Mouse (Mus musculus): ENCODE data around the gene Cks1b. TPM values are rescaled to one million over a fixed set of nuclear protein-coding genes. Genes with fewer than 3 reads are reported as not detected.

The Cks1b gene
- 2.8 TPM for total RNA-seq (2023)

GRCm38 (mm10) chr3:89418170-89418860 is at the start of gene Cks1b, which contains the start of gene Shc1:
Gene Cks1b (minus strand): TSS chr3:89418383.
Gene Shc1 (plus strand): TSS chr3:89418443.

GRCm38 (mm10) chr3:89454401-89455177 is 36.4 kb upstream of the Cks1b start, which contains the start of gene Pmvk:
Gene Pmvk (plus strand): TSS chr3:89454541.

GRCm38 (mm10) chr3:89436176-89437113 is 18.3 kb upstream of the Cks1b start, which contains the start of gene Pbxip1:
Gene Pbxip1 (plus strand): TSS chr3:89436706.

GRCm38 (mm10) chr3:89430171-89431159 is 12.3 kb upstream of the Cks1b start, which contains the start of gene Pygo2:
Gene Pygo2 (plus strand): TSS chr3:89430214.

GRCm38 (mm10) chr3:89411490-89412393 is 6.4 kb downstream of the Cks1b start, which contains the start of gene Flad1:
Gene Flad1 (minus strand): TSS chr3:89411870.

GRCm38 (mm10) chr3:89402693-89403092 is 15.5 kb downstream of the Cks1b start, which contains the start of gene Lenep:
Gene Lenep (minus strand): TSS chr3:89402793.

GRCm38 (mm10) chr3:89394006-89394893 is 23.9 kb downstream of the Cks1b start, which contains the start of gene Zbtb7b:
Gene Zbtb7b (minus strand): TSS chr3:89394776.

Other genes starting within 250 kb of the Cks1b start
- gene Scamp3, start 240.9 kb downstream of the Cks1b start, total RNA-seq (2023) = 152 TPM
- 176 TPM for gene Fam189b, start 235.2 kb downstream of the Cks1b start, total RNA-seq (2023)
- gene Gba, start 215.5 kb downstream of the Cks1b start, total RNA-seq (2023) = 67.9 TPM
- 6.5 TPM for gene Thbs3, start 203.2 kb downstream of the Cks1b start, total RNA-seq (2023)
- gene Mtx1, start 191.3 kb downstream of the Cks1b start, total RNA-seq (2023) = 193 TPM
- not detected for gene Muc1, start 189.3 kb downstream of the Cks1b start, total RNA-seq (2023)
- gene Krtcap2, start 172.4 kb downstream of the Cks1b start, total RNA-seq (2023) = 96.7 TPM
- gene Trim46, start 172.1 kb downstream of the Cks1b start, total RNA-seq (2023) = 1.5 TPM
- gene Dpm3, start 159.0 kb downstream of the Cks1b start, total RNA-seq (2023) = 72.2 TPM
- 126 TPM for gene Slc50a1, start 147.8 kb downstream of the Cks1b start, total RNA-seq (2023)
- gene Efna1, start 137.2 kb downstream of the Cks1b start, total RNA-seq (2023) = not detected
- not detected for gene Efna3, start 95.4 kb downstream of the Cks1b start, total RNA-seq (2023)
- gene Efna4, start 80.4 kb downstream of the Cks1b start, total RNA-seq (2023) = not detected
- 2.8 TPM for gene Adam15, start 68.4 kb downstream of the Cks1b start, total RNA-seq (2023)
- gene Dcst2, start 56.4 kb downstream of the Cks1b start, total RNA-seq (2023) = not detected
- gene Dcst1, start 53.1 kb downstream of the Cks1b start, total RNA-seq (2023) = not detected
- gene Zbtb7b, start 23.6 kb downstream of the Cks1b start, total RNA-seq (2023) = 6.8 TPM
- gene Lenep, start 15.6 kb downstream of the Cks1b start, total RNA-seq (2023) = not detected
- 29.3 TPM for gene Flad1, start 6.5 kb downstream of the Cks1b start, total RNA-seq (2023)
- gene Shc1, start 60 bp upstream of the Cks1b start, total RNA-seq (2023) = 95.4 TPM
- 48.9 TPM for gene Pygo2, start 11.8 kb upstream of the Cks1b start, total RNA-seq (2023)
- gene Pbxip1, start 18.3 kb upstream of the Cks1b start, total RNA-seq (2023) = 98.2 TPM
- gene Pmvk, start 36.2 kb upstream of the Cks1b start, total RNA-seq (2023) = 13.5 TPM
- not detected for gene Kcnn3, start 101.8 kb upstream of the Cks1b start, total RNA-seq (2023)